Mouse (Mus musculus) regulatory T cell (primary cell): ENCODE measurements at regions not wholly inside any gene's neighbourhood (a gene's known extent, or its start where the extent isn't known, plus 50 kb on each side); places are given as distances from the start of the nearest gene placed in this dataset.

ENCODE experiments used
- in situ Hi-C: fragments of 300-600 bp; cut with MboI, MseI; formaldehyde crosslinking; loops from one replicate; pipeline ENCODE4 v1.15.1; 2025; ENCODE audit warnings: high pct_unique_total_duplicates

DNA sequence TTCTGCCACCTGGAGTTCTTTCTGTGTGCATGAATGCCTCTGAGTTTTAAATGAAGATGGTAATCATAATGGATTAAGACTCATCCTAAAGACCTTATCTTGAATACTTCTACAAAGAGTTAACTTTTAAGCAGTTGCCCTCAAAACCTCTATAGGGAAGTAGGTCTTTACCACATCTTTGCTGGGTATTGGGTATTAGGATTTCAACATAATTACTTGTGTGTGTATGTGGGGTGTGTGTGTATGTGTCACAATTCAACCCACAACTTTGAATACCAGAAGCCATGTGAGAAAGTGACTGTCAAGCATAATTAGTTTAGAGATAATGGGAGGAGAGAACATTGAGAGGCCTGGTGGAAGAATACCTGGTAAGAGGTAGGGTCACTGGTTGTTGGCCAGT is 111.3 kb upstream of the Trpm3 start:
- in situ Hi-C loops: no loop called here

DNA sequence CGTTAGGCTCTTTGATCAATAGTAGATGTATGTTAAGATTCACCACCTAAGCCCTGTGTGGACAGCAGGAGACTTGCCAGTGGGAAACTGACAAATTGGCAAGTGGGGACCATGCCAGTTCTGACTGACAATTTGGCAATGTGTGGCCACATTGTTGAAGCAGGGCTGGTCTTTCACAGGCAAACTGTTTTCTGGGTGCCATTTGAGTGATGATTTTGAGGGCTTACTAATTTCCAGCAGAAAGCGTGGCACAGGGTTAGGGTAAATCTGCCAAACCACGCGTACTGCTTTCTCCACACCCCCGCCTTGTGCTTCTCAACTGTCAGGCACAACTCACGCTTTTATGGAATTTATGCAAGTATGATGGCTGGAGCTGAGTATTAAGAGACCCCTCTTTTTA is 91.2 kb upstream of the Trpm3 start:
- in situ Hi-C loops: no loop called here

DNA sequence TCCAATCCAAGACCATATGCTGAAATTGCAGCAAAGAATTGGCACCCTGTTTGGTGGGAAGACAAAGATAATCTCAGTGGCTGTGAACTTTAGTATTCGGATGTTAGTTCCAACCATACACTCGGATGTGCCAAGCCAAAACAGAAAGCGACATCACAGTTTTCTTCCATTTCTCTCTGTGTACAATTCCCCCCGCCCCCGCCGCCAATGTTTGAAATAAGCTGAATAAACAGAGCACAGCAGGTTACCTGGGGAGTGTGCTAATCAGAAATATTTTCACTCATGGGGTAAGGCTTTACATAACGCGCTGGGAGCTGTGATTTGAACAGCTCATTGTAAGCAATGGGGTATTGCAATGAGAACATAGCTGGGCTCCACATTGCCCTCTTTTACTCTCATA is 72.5 kb upstream of the Trpm3 start:
- in situ Hi-C loops: no loop called here

DNA sequence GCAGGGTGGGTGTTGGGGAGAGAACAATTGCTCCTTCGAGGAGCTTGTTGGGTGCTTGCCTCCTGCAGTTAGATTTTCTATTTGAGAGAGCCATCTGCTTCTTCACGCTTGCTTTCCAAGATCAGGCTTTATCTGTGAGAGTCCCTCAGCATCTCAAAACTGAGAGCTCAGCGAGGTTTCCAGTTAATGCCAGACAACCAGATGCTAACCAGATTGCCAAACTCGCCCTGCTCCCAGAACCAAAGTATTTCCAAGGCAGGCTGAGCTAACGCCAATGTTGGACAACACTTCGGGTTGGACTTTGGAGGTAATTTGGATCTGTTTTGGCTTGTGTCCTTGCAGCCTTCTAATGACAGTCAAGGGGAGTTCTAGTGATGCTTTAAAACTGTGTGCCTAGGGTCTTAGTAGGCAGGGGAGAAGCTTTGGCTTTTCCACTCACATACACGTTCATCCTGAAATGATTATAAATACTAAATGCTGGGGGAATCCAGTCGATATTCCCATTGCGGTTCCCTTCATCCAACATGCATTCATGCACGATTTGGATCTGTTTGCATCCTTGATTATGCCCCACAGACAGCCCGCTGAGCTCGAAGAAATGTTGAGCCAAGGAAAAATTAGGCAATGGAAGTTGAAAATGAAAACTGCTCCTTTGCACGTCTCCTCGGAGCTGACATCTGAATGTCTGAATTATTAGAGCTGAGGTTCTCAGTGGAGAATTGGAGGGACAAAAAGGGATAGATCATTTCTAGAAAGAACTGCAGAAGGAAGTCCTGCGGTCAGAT is 68.4 kb upstream of the Trpm3 start:
- in situ Hi-C loops: no loop called here

DNA sequence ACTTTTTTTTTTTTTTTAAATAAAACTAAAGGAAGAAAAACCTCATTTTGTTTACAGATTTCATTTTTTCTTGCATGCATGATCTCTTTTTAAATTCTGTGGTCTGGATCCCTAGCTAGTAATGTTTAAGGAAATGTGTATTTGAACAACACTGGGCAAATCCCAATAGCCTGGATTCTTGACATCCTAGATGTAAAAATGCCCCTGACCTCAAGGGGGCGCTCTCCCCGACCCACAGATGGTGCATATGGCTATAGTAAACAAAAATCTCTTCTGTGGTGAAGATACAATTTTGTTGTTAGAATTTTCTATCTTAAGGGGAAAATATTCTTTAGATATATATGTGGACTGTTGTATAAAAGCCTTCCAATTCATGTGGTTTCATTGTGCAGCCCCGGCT is 67.1 kb upstream of the Trpm3 start:
- in situ Hi-C loops: no loop called here

DNA sequence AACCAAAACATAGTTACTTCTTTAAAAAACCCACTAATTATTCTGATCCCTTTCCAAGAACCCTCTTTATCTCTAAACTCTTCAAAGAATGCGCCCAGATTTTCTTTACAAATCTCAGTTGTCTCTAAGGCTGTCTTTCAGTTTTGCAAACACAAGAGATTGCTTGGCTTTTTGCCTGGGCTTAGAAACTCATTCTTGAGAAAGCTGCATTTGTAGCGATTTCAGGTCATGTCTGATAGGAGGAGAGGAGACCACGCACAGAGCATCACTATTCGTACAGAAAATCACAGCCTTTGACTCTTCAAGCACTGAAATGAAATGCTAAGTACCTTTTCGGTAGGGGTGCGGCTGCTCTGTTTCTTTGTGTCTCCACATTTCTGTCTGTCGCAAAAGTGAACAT is 64.8 kb upstream of the Trpm3 start:
- in situ Hi-C loops: no loop called here

DNA sequence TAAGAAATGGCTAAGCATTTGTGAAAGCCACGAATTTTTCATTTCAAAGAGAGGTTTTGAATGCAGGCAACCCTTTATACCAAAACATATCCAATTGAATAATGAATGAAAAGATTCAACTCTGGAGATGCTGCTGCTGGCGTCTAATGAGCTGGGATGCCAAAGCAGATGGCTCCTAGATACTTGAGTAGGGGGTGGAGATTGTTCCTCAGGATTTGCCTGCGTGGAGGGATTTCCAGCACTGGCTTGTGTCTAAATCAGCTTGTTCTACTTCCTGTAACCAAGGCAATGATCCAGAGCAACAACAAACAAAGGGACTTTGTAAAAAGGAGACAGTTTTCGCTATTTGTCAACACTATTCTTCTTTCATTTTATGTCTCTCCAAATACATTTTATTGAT is 57.4 kb upstream of the Trpm3 start:
- in situ Hi-C loops: no loop called here
